Mouse (Mus musculus) erythroblast, embryonic 14.5 days (primary cell): ENCODE data around the gene Tmem120a. TPM values are rescaled to one million over a fixed set of nuclear protein-coding genes. Genes with fewer than 3 reads are reported as not detected.

Experiments used
- H3K27me3 ChIP-seq: 2 replicates; pipeline ENCODE4 v1.6.1; 2012; ENCODE audit warnings: inconsistent platforms; ENCODE audit not compliant: control insufficient read depth
- H3K36me3 ChIP-seq: 2 replicates; pipeline ENCODE4 v1.6.1; 2012; ENCODE audit warnings: mild to moderate bottlenecking, inconsistent platforms; ENCODE audit not compliant: control insufficient read depth
- H3K4me1 ChIP-seq: 2 replicates; pipeline ENCODE4 v1.6.1; 2012; ENCODE audit warnings: inconsistent platforms; ENCODE audit not compliant: control insufficient read depth
- H3K4me3 ChIP-seq: replicated peaks from 2 replicates; pipeline ENCODE3; 2012; ENCODE audit warnings: moderate library complexity, mild to moderate bottlenecking, inconsistent platforms
- H3K9me3 ChIP-seq: 2 replicates; pipeline ENCODE4 v1.6.1; 2012; ENCODE audit warnings: low read length, inconsistent platforms, mixed read lengths; ENCODE audit not compliant: control insufficient read depth
- GATA1 ChIP-seq: IDR thresholded peaks from 2 replicates; pipeline ENCODE4 v1.6.1; 2012; ENCODE audit warnings: low read length, inconsistent platforms, mixed read lengths
- TAL1 ChIP-seq: IDR thresholded peaks from 3 replicates; pipeline ENCODE4 v1.6.1; 2012; ENCODE audit warnings: low read length, inconsistent platforms, mixed read lengths
- polyA plus RNA-seq: library from polyadenylated mRNA; stranded (reverse); fragments of >175 nt; gene quantifications from 2 replicates; pipeline ENCODE4 v1.2.3, GENCODE M21; 2012

The Tmem120a gene
- polyA plus RNA-seq, 1 experiment: 0.25 TPM

DNA sequence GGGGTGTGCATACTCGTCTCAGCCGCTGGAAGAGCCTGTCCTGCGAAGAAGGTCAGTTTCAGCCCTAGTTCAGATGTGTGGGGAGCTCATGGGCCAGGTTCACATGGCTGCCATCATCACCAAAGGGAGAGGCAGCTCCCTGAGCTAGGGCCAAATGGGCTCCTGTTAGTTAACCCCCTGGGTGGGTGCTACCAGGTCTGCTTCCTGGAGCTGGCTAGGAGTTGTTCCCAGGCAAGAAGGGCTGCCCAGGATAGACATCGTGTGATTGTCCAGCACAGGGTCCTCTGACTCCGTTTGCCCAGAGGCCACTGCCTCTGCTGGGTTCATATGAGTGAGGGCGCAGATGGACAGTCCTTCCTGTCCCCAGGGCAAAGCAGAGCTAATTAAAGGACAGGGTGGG lies 18.3 kb downstream of the Tmem120a start:
- no peaks in the 10 kb centered on the region for H3K9me3 ChIP-seq
- H3K4me3 ChIP-seq: no peak overlapping the region
- peaks cover 30% of the 10 kb centered on the region for H3K36me3 ChIP-seq
- H3K4me1 ChIP-seq: no peaks in the 10 kb centered on the region
- H3K27me3 ChIP-seq: no peaks in the 10 kb centered on the region
- TF ChIP-seq GATA1: no peak
- TF ChIP-seq TAL1: no peak

DNA sequence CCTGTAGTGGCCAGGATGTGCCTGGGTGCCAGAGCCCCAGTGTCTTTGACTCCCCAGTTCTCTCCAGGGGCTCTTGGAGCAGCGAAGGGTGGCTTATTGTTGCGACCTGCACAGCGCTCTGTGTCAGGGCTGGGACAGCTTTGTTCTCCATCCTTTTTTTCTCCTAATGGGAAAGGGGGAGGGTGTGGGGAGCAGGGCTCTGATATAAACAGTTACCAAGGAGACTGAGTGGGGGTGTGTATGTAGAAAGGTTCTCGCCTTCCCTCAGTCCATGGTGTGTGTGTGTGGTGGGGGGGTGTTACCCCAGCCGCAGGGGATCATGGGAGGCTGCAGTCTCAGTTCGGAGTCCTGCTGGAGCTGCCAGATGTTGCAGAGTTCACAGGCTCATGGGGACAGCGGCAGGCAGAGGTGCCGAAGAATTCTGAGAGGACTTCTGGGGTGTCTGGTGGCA lies 18.8 kb downstream of the Tmem120a start:
- Histone ChIP-seq H3K27me3 (no peaks in the 10 kb centered on the region), H3K36me3 (peaks cover 24% of the 10 kb centered on the region), H3K4me3 (no peak overlapping the region), H3K9me3 (no peaks in the 10 kb centered on the region), H3K4me1 (no peaks in the 10 kb centered on the region)
- TF ChIP-seq GATA1: no peak
- no peak for TF ChIP-seq TAL1

DNA sequence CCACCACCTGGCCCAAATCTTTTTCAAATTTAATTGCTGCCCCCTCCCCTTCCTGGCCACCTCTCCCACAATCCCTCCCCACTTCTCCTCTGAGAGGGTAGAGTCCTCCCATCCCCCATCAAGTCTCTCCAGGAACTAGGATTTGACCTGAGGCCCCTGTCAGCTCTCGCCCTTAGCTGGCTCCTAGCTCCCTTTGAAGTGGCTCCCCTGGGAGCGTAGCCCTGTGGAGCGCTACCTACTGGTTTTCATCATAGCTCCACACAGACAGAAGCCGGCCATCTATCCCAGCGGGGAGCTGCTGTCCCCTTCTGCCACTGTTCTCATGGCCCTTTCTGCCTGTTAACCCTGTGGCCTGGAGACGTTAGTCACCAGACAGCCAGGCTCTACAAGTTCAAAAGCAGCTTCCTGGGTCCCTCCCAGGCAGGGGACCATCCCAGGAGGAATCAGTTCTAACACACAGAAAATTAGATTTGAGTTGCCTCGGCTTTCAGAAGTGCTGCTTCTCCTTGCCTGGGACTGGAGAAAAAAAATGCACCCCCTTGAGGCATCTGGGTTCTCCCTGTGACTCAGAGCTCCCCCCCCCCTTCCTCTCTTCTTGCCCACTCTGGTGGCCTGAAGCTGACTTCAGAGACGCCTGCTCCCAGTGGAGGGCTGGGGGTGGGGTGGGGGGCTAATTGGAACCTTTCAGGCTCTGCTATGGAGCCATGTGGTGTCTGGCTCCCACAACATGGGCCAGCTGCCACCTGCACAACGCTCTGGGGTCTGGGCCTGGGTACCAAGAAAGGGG lies 19.5 kb downstream of the Tmem120a start:
- no peaks in the 10 kb centered on the region for H3K4me1 ChIP-seq
- no peak overlapping the region for H3K4me3 ChIP-seq
- TF ChIP-seq GATA1: no peak
- no peak for TF ChIP-seq TAL1
- peaks cover 20% of the 10 kb centered on the region for H3K36me3 ChIP-seq
- no peaks in the 10 kb centered on the region for H3K9me3 ChIP-seq
- H3K27me3 ChIP-seq: no peaks in the 10 kb centered on the region

DNA sequence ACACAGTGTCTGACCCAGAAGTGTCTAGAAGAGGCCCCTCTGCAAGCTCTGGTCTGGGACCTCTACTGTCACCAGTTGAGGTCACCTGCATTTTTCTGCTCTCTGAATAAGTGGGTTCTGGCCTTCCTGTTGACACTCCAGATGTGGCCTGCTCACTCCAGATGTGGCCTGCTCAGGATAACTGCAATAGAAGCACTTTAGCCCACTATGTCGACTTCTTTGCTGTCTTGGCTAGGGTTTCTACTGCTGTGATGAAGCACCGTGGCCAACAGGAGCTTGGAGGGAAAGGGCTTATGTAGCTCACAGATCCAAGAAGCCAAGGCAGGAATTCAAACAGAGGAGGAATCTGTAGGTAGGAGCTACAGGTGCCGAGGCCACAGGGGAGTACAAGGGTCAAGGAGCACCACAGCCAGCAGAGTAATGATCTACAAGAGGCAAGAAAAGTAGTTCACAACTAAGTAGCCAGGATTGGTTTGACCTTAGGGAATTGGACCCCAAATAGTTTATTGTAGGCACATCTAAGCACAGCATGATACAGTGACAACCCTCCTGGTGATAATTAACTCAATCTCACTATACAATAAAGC lies 21.0 kb downstream of the Tmem120a start:
- no peak for TF ChIP-seq TAL1
- no peak for TF ChIP-seq GATA1

DNA sequence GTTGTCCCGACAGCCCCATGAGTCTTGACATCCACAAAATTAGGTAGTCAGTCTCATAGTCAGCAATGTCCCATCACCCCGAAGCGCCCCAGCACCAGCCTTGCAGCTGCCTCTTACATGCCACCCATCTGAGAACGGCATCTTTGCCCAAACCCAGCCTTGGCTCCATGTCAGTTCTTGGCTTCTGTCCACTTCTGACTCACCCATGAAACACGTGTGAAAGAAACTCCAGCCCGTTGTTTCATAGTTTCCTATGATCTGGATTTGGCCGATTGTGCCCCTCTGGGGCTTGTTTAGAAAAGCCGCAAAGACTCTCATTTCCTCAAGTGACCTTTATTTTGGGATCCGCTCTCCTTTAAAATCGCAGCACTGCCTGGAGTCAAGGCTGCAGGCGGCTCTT lies 22.1 kb downstream of the Tmem120a start:
- TF ChIP-seq TAL1 (no peak), GATA1 (no peak)
- H3K27me3 ChIP-seq: no peaks in the 10 kb centered on the region
- no peaks in the 10 kb centered on the region for H3K4me1 ChIP-seq
- no peaks in the 10 kb centered on the region for H3K9me3 ChIP-seq
- H3K4me3 ChIP-seq: no peak overlapping the region
- peaks cover 14% of the 10 kb centered on the region for H3K36me3 ChIP-seq

More for the DNA sequence above, 21.0 kb downstream of the Tmem120a start:
- Histone ChIP-seq H3K27me3 (no peaks in the 10 kb centered on the region), H3K9me3 (no peaks in the 10 kb centered on the region), H3K4me1 (no peaks in the 10 kb centered on the region), H3K36me3 (peaks cover 15% of the 10 kb centered on the region), H3K4me3 (no peak overlapping the region)

DNA sequence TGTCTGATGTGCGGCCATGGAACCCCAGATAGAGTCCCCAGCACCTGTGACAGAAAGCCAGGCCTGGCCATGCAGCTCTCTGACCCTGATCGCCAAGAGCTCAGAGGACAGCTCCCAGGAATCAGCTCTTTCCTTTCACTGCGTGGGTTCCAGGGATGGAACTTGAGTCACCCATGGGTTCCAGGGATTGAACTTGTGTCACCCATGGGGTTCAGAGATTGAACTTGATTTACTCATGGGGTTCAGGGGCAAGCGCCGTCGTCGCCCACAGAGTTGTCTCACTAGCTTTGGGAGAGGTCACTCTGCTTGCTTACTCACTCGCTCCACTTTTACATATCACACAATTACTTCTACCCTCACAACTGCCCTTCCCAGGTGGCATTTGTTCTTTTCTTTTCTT lies 23.2 kb downstream of the Tmem120a start:
- H3K4me1 ChIP-seq: no peaks in the 10 kb centered on the region
- no peaks in the 10 kb centered on the region for H3K27me3 ChIP-seq
- H3K9me3 ChIP-seq: no peaks in the 10 kb centered on the region
- TF ChIP-seq TAL1 (no peak), GATA1 (no peak)
- H3K4me3 ChIP-seq: no peak overlapping the region
- H3K36me3 ChIP-seq: peaks cover 24% of the 10 kb centered on the region

DNA sequence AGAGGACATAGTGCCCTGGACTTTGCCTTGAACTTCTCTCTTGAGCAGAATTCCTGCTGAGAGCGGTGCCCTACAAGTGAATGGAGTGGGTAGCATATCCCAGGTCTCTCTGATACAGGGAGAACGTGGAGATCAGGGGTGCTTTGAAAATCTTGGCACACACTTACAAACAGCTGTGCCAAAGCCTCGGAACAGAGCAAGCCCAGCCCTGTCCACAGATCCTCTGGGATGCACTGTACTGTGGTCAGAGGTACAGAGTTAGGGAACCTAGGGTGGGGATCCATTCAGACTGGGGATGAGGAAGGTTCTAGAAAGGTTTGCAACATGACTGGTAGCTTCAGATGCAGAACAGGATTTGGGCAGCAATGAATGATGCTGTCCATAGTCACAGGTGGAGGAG lies 24.1 kb downstream of the Tmem120a start:
- no peaks in the 10 kb centered on the region for H3K9me3 ChIP-seq
- no peaks in the 10 kb centered on the region for H3K4me1 ChIP-seq
- H3K36me3 ChIP-seq: peaks cover 28% of the 10 kb centered on the region
- TF ChIP-seq TAL1: no peak
- H3K27me3 ChIP-seq: no peaks in the 10 kb centered on the region
- H3K4me3 ChIP-seq: no peak overlapping the region

DNA sequence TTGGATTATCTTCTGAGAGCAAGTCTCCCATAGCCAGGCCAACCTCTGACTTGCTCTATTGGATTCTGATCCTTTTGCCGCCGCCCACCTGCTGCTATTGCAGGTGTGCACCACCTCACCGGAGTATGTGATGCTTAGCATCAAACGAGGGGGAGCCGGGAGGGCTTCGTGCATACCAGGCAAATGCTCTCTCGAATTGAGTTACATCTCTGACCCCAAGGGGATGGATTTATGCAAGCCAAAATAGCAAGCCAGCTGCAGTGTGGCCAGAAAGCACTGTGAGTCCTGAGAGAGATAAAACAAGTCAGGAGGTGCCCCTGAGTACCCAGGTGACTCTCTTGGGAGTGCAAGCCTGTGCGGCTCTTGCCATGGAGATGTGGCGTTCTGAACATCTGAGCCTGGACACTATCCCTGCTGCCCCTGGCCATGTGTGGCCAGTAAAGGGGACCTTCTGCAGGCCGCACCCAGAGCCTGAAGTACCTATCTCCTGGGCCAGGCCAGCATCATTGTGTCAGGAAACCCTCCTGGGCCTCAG lies 24.6 kb downstream of the Tmem120a start:
- TF ChIP-seq TAL1 (no peak), GATA1 (no peak)
- Histone ChIP-seq H3K27me3 (no peaks in the 10 kb centered on the region), H3K4me1 (no peaks in the 10 kb centered on the region), H3K36me3 (peaks cover 28% of the 10 kb centered on the region), H3K9me3 (no peaks in the 10 kb centered on the region), H3K4me3 (no peak overlapping the region)

DNA sequence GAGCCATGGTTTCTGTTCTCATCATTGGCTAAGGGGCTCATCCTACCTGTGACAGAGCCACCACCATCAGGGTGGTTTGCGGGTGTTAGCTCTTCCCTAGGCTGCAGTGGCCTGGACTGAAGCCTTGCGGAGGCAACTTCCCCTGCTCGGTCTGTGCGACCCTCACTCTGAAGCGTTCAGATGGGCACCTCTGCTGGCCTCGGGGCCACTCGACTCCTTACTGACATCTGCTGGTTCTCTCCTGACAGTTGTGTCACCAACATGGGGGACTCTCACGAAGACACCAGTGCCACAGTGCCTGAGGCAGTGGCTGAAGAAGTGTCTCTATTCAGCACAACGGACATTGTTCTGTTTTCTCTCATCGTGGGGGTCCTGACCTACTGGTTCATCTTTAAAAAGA lies 28.6 kb downstream of the Tmem120a start:
- peaks cover 23% of the 10 kb centered on the region for H3K4me1 ChIP-seq
- TF ChIP-seq TAL1 (no peak), GATA1 (no peak)
- H3K9me3 ChIP-seq: no peaks in the 10 kb centered on the region
- no peak overlapping the region for H3K4me3 ChIP-seq
- H3K36me3 ChIP-seq: peaks cover 28% of the 10 kb centered on the region
- no peaks in the 10 kb centered on the region for H3K27me3 ChIP-seq
